Mouse (Mus musculus): ENCODE results near the gene Tle3. TPM values are rescaled to one million over a fixed set of nuclear protein-coding genes. Genes with fewer than 3 reads are reported as not detected.
A peak's percentile ranks its signal among the peaks of the same experiment; 100 is the strongest.

Gene Tle3
- polyA plus RNA-seq (2015; fragmentation: Nextera tagmentation; extraction: Ambion mirVana), result 3.0 and 4.0 TPM in 2 replicates

- under 1% methylated on average over 35 of the region's 35 CpGs for WGBS (ENCODE audit: insufficient replicate concordance)
- Histone ChIP-seq H3K9me3 (replicated peaks) (no peaks in the 10 kb centered on the region), H3K4me2 (peak within 1 kb of the TSS; percentile 98), H3K9ac (peak within 1 kb of the TSS; percentile 69), H3K27me3 (peaks cover 73% of the 10 kb centered on the region), H3K4me3 (replicated peaks) (peak within 1 kb of the TSS; percentile 70), H3K4me1 (replicated peaks) (peaks cover 87% of the 10 kb centered on the region), H3K36me3 (replicated peaks) (no peaks in the 10 kb centered on the region; the same call in 1 of the 2 replicates), H3K27ac (replicated peaks) (peak within 1 kb of the TSS; percentile 80)
- ATAC-seq (ENCODE audit: insufficient read depth), result peak; percentile 65
These were observed at the start of gene Tle3 for GRCm38 (mm10) chr9:61371755-61372509. Gene Tle3, plus strand, starts transcription at chr9:61372366.

- H3K4me1 ChIP-seq (replicated peaks), result peaks cover 15% of the 10 kb centered on the region
- WGBS (ENCODE audit: insufficient replicate concordance), result 60% methylated on average over 5 of the region's 5 CpGs
- H3K27ac ChIP-seq (replicated peaks), result no peak overlapping the region
- no peaks in the 10 kb centered on the region for H3K36me3 ChIP-seq (replicated peaks)
- H3K9me3 ChIP-seq (replicated peaks), result no peaks in the 10 kb centered on the region
- H3K9ac ChIP-seq, result no peak overlapping the region
- peak; percentile 48; the same call in 1 of the 2 replicates for ATAC-seq (ENCODE audit: insufficient read depth)
- H3K27me3 ChIP-seq, result peaks cover 68% of the 10 kb centered on the region
- no peak overlapping the region for H3K4me2 ChIP-seq
- no peak overlapping the region for H3K4me3 ChIP-seq (replicated peaks)
These were observed 48.9 kb upstream of the Tle3 start for GRCm38 (mm10) chr9:61323221-61323620.

GRCm38 (mm10) chr9:61323879-61324278 lies 48.3 kb upstream of the Tle3 start:
- H3K27ac ChIP-seq (replicated peaks), result no peak overlapping the region
- H3K27me3 ChIP-seq, result peaks cover 68% of the 10 kb centered on the region
- peaks cover 15% of the 10 kb centered on the region for H3K4me1 ChIP-seq (replicated peaks)
- no peak overlapping the region for H3K4me3 ChIP-seq (replicated peaks)
- H3K36me3 ChIP-seq (replicated peaks), result no peaks in the 10 kb centered on the region
- no peak overlapping the region for H3K4me2 ChIP-seq
- WGBS (ENCODE audit: insufficient replicate concordance), result 50% methylated on average over 3 of the region's 3 CpGs
- no peaks in the 10 kb centered on the region for H3K9me3 ChIP-seq (replicated peaks)
- no peak overlapping the region for H3K9ac ChIP-seq
- ATAC-seq (ENCODE audit: insufficient read depth), result no peak

GRCm38 (mm10) chr9:61324354-61324753 lies 47.8 kb upstream of the Tle3 start:
- H3K27ac ChIP-seq (replicated peaks), result no peak overlapping the region
- H3K9ac ChIP-seq, result no peak overlapping the region
- WGBS (ENCODE audit: insufficient replicate concordance), result 34% methylated on average over 12 of the region's 12 CpGs
- no peak overlapping the region for H3K4me2 ChIP-seq
- peaks cover 66% of the 10 kb centered on the region for H3K27me3 ChIP-seq
- no peak for ATAC-seq (ENCODE audit: insufficient read depth)
- no peak overlapping the region for H3K4me3 ChIP-seq (replicated peaks)
- no peaks in the 10 kb centered on the region for H3K36me3 ChIP-seq (replicated peaks)
- peaks cover 15% of the 10 kb centered on the region for H3K4me1 ChIP-seq (replicated peaks)
- no peaks in the 10 kb centered on the region for H3K9me3 ChIP-seq (replicated peaks)

- Histone ChIP-seq H3K36me3 (replicated peaks) (no peaks in the 10 kb centered on the region), H3K9ac (no peak overlapping the region), H3K4me2 (no peak overlapping the region), H3K27ac (replicated peaks) (no peak overlapping the region), H3K4me1 (replicated peaks) (peaks cover 15% of the 10 kb centered on the region), H3K9me3 (replicated peaks) (no peaks in the 10 kb centered on the region), H3K4me3 (replicated peaks) (no peak overlapping the region), H3K27me3 (peaks cover 66% of the 10 kb centered on the region)
- ATAC-seq (ENCODE audit: insufficient read depth), result no peak
- 29% methylated on average over 2 of the region's 2 CpGs for WGBS (ENCODE audit: insufficient replicate concordance)
These were observed 47.2 kb upstream of the Tle3 start for GRCm38 (mm10) chr9:61325012-61325411.

- WGBS (ENCODE audit: insufficient replicate concordance), result 18% methylated on average over 7 of the region's 7 CpGs
- Histone ChIP-seq H3K9me3 (replicated peaks) (no peaks in the 10 kb centered on the region), H3K4me3 (replicated peaks) (no peak overlapping the region), H3K9ac (no peak overlapping the region), H3K4me2 (no peak overlapping the region), H3K4me1 (replicated peaks) (peaks cover 15% of the 10 kb centered on the region), H3K27me3 (peaks cover 63% of the 10 kb centered on the region), H3K36me3 (replicated peaks) (no peaks in the 10 kb centered on the region), H3K27ac (replicated peaks) (no peak overlapping the region)
- no peak for ATAC-seq (ENCODE audit: insufficient read depth)
These were observed 46.2 kb upstream of the Tle3 start for GRCm38 (mm10) chr9:61325931-61326351.

- H3K27me3 ChIP-seq, result peaks cover 57% of the 10 kb centered on the region
- H3K9me3 ChIP-seq (replicated peaks), result no peaks in the 10 kb centered on the region
- H3K4me3 ChIP-seq (replicated peaks), result no peak overlapping the region
- no peak for ATAC-seq (ENCODE audit: insufficient read depth)
- H3K4me2 ChIP-seq, result no peak overlapping the region
- H3K4me1 ChIP-seq (replicated peaks), result peaks cover 11% of the 10 kb centered on the region
- H3K36me3 ChIP-seq (replicated peaks), result no peaks in the 10 kb centered on the region
- H3K27ac ChIP-seq (replicated peaks), result no peak overlapping the region
- no peak overlapping the region for H3K9ac ChIP-seq
- WGBS (ENCODE audit: insufficient replicate concordance), result 60% methylated on average over 8 of the region's 8 CpGs
These were observed 45.2 kb upstream of the Tle3 start for GRCm38 (mm10) chr9:61326922-61327321.

GRCm38 (mm10) chr9:61328173-61328572 lies 44.0 kb upstream of the Tle3 start:
- Histone ChIP-seq H3K4me3 (replicated peaks) (no peak overlapping the region), H3K27ac (replicated peaks) (no peak overlapping the region), H3K4me1 (replicated peaks) (0 out of 2 replicates have a peak, but pooled peaks cover 3% of the 10 kb centered on the region), H3K9me3 (replicated peaks) (no peaks in the 10 kb centered on the region), H3K27me3 (peaks cover 50% of the 10 kb centered on the region), H3K36me3 (replicated peaks) (no peaks in the 10 kb centered on the region), H3K4me2 (no peak overlapping the region), H3K9ac (no peak overlapping the region)
- WGBS (ENCODE audit: insufficient replicate concordance), result 26% methylated on average over 5 of the region's 5 CpGs
- no peak for ATAC-seq (ENCODE audit: insufficient read depth)

- H3K9me3 ChIP-seq (replicated peaks), result no peaks in the 10 kb centered on the region
- H3K4me1 ChIP-seq (replicated peaks), result no peaks in the 10 kb centered on the region
- H3K27me3 ChIP-seq, result peaks cover 50% of the 10 kb centered on the region
- WGBS (ENCODE audit: insufficient replicate concordance), result 63% methylated on average over 9 of the region's 9 CpGs
- H3K9ac ChIP-seq, result no peak overlapping the region
- H3K36me3 ChIP-seq (replicated peaks), result no peaks in the 10 kb centered on the region
- no peak for ATAC-seq (ENCODE audit: insufficient read depth)
- H3K4me3 ChIP-seq (replicated peaks), result no peak overlapping the region
- no peak overlapping the region for H3K4me2 ChIP-seq
- H3K27ac ChIP-seq (replicated peaks), result no peak overlapping the region
These were observed 41.4 kb upstream of the Tle3 start for GRCm38 (mm10) chr9:61330747-61331146.

GRCm38 (mm10) chr9:61332226-61332936 lies 39.8 kb upstream of the Tle3 start:
- WGBS (ENCODE audit: insufficient replicate concordance), result 48% methylated on average over 7 of the region's 7 CpGs
- Histone ChIP-seq H3K4me3 (replicated peaks) (no peak overlapping the region), H3K27ac (replicated peaks) (no peak overlapping the region), H3K4me2 (no peak overlapping the region), H3K9me3 (replicated peaks) (no peaks in the 10 kb centered on the region), H3K9ac (no peak overlapping the region), H3K4me1 (replicated peaks) (peaks cover 6% of the 10 kb centered on the region), H3K36me3 (replicated peaks) (no peaks in the 10 kb centered on the region), H3K27me3 (peaks cover 56% of the 10 kb centered on the region)
- ATAC-seq (ENCODE audit: insufficient read depth), result no peak

- Histone ChIP-seq H3K4me3 (replicated peaks) (no peak overlapping the region), H3K36me3 (replicated peaks) (no peaks in the 10 kb centered on the region), H3K4me1 (replicated peaks) (peaks cover 31% of the 10 kb centered on the region), H3K4me2 (no peak overlapping the region), H3K27ac (replicated peaks) (no peak overlapping the region), H3K9ac (no peak overlapping the region), H3K27me3 (peaks cover 69% of the 10 kb centered on the region), H3K9me3 (replicated peaks) (no peaks in the 10 kb centered on the region)
- ATAC-seq (ENCODE audit: insufficient read depth), result no peak
These were observed 36.0 kb upstream of the Tle3 start for GRCm38 (mm10) chr9:61336179-61336578.

Measured in liver, embryonic 15.5 days (tissue).